Mouse (Mus musculus): ENCODE results near the gene Myo9b.

- no peak for TF ChIP-seq CTCF (IDR thresholded peaks at IDR 0.05)
- TF ChIP-seq EP300 (IDR thresholded peaks at IDR 0.05), result no peak
These were observed 104.0 kb downstream of the Myo9b start for GRCm38 (mm10) chr8:71376423-71377030.

Measured in lung, postnatal 0 days (tissue).